Mouse (Mus musculus): ENCODE measurements around the gene Izumo4.

GRCm38 (mm10) chr10:80653156-80653720, 48.7 kb upstream of the Izumo4 start:
- TF ChIP-seq GATA1 (IDR thresholded peaks at IDR 0.05; ENCODE audit: low read length), result no peak
- TF ChIP-seq TAL1 (IDR thresholded peaks at IDR 0.05; ENCODE audit: low read length), result no peak
